Mouse (Mus musculus) right cerebral cortex, postnatal 4 days (tissue): ENCODE measurements around the gene Kank2.

Experiments used
- DNase-seq: peaks from one replicate; pipeline ENCODE4 v3.0.0-alpha.2; 2022

Gene Kank2

DNA sequence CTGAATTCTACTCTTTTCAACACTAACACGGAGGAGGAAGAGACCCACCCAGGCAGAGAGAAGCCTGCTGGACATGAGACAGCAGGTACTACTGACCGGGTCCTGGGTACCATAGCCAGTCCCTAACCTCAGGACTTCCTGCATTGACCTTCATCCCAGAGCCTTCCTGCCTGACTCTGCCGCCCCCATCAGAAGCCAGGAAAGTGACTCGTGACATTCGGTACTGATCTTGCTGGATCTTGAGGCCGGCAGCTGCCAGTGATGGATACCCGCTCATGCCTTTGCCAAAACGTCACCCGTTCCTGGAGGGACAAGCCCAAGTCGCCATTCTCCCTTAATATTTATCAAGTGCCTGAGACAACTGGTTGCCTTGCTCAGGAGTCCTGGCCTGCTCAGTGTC lies 50.1 kb downstream of the Kank2 start:
- DNase-seq = no peak

DNA sequence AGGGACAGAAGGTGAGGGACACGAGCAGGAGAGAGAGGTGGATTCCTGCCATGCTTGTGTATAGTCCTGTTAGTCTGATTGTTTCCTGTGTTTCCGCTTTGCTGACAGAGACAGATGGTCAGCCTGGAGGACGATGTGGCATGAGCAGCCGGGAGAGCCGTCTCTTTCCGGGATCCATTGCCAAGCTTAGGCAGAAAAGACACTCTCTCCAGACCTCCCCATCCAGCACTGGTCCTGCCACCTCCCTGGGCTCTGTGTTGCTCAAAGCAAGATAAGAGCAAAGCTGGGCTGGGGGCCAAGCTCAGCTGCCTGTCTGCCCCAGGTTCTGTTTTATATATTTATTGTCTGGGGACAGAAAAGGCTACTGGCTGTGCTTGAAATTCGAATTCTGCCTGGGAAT lies 50.5 kb downstream of the Kank2 start:
- DNase-seq = peak; percentile 42

- DNase-seq = no peak
These were observed 51.2 kb downstream of the Kank2 start for GRCm38 (mm10) chr9:21747238-21747774.

GRCm38 (mm10) chr9:21741514-21741913 lies 57.0 kb downstream of the Kank2 start:
- no peak for DNase-seq

GRCm38 (mm10) chr9:21740427-21740826 lies 58.1 kb downstream of the Kank2 start:
- no peak for DNase-seq

DNA sequence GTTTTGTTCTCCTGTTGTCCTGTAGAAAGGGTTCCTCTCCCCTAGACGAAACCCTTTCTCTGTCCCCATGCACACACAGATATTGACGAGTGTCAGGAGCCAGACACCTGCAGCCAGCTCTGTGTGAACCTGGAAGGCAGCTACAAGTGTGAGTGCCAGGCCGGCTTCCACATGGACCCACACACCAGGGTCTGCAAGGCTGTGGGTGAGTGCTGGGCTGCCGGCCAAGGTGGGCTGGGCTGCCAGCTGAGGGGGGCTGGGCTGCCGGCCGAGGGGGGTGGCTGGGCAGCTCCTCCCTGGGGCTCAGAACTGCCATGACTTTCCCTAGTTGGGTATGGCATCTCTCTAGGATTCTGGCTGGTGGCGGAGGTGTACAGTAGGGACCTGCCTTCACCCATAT lies 59.8 kb downstream of the Kank2 start:
- no peak for DNase-seq

DNA sequence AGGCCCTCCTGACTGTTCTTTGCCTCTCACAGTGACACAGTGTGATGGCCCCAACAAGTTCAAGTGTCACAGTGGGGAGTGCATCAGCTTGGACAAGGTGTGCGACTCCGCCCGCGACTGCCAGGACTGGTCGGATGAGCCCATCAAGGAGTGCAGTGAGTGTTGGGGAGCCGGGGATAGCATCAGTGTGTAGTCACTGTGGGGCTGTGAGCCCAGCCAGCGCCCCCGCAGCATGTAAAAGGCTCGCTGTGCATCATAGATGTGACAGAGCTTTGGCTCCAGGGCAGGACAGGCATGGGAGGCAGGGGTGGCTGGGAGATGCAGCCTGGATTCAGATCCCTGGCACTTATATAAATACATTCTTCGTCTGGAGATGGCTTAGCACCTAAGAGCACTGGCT lies 61.4 kb downstream of the Kank2 start:
- no peak for DNase-seq

DNA sequence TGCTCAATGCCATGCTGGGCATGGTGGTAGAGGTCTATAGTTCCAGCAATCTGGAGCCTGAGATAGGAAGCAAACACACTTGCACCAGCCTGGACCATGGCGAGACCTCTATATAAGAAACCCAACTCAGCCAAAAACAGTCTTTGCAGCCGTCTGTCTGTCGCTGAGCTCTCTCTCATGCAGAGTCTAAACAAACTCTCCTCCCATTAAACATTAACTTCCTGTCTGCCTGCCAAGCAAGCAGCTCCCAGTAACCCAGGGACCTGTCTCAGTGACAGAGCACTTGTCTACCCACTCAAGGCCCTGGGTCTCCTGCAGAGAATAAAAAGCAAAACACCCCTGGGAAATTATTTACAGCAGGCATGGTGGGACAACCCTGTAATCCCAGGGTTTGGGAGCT lies 62.0 kb downstream of the Kank2 start:
- no peak for DNase-seq

- DNase-seq = no peak
These were observed 63.4 kb downstream of the Kank2 start for GRCm38 (mm10) chr9:21735126-21735525.

DNA sequence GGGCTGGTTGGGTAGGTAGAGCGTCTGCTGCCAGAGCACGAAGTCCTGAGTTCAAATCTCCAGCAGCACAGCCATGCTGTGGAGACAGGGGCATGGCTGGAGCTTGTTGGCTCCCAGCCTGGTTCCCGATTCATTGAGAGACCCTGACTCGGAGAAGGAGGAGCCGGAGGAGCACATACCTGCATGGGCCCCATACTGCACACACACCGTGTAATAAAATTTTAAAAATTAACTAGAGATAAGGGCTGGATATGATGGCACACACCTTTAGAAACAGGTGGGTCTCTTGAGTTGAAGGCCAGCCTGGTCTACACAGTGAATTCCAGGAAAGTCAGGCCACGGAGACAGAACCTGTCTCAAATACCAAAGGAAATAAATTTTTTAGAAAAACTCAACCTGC lies 64.6 kb downstream of the Kank2 start:
- DNase-seq = no peak

DNA sequence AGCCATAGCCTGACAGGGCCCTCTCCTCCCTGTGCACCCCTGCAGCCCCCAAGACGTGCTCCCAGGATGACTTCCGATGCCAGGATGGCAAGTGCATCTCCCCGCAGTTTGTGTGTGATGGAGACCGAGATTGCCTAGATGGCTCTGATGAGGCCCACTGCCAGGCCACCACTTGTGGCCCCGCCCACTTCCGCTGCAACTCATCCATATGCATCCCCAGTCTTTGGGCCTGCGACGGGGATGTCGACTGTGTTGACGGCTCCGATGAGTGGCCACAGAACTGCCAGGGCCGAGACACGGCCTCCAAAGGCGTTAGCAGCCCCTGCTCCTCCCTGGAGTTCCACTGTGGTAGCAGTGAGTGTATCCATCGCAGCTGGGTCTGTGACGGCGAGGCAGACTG lies 65.1 kb downstream of the Kank2 start:
- no peak for DNase-seq

GRCm38 (mm10) chr9:21732288-21732687 lies 66.3 kb downstream of the Kank2 start:
- DNase-seq = no peak

DNA sequence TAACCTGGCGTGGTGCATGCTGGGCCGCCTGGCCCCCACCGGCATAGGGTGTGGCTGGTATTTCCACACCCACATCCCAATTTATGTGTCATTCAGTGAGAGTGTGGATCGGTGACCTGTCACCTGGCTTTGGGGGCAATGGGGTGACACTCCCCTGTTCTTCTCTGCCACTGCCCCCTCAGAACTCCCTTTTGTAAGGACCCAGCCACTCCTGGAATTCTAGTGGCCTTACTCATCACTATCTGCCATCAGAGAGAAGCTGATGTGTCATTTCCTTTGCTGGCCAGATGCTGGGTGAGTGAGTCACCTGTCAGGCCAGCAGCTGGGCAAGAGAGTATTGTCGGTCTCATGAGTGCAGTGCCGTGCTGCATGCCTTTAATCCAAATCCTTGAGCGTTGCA lies 69.3 kb downstream of the Kank2 start:
- DNase-seq = no peak

GRCm38 (mm10) chr9:21728261-21728832 lies 70.2 kb downstream of the Kank2 start:
- no peak for DNase-seq

DNA sequence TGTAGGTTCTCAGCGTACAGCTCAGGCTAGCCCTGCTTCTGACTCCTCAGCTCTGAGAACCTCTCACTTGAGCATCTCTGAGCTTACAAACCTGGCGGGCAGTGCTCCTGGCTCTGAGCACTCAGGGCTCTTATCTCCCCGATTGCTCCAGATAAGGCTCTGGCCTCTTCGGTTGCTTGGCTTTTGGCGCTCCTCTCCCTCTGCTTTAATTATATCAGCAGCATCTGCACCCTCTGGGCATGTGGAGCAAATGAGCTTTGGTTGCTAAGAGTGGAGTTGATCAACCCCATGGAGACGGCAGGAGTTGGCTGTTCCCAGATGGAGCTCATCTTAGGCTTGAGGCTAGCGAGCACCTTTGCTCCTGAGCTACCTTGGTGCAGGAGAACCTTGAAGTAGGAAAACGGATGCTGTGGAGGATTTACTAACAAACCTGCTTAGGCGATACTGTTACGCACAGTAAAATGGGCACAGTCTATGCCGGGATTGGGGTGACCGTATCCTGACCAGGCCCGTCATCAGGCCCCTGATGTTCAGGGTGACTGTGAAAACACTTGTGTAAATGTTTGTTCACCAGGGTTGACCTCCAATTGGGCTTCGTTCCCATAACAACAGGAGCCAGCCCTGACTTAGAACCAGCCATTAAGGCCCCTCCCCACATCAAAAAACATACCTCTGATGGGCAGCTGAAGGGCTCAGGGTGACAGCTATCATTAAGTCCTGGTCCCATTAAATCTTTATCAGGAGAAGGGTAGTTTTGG lies 72.1 kb downstream of the Kank2 start:
- no peak for DNase-seq

DNA sequence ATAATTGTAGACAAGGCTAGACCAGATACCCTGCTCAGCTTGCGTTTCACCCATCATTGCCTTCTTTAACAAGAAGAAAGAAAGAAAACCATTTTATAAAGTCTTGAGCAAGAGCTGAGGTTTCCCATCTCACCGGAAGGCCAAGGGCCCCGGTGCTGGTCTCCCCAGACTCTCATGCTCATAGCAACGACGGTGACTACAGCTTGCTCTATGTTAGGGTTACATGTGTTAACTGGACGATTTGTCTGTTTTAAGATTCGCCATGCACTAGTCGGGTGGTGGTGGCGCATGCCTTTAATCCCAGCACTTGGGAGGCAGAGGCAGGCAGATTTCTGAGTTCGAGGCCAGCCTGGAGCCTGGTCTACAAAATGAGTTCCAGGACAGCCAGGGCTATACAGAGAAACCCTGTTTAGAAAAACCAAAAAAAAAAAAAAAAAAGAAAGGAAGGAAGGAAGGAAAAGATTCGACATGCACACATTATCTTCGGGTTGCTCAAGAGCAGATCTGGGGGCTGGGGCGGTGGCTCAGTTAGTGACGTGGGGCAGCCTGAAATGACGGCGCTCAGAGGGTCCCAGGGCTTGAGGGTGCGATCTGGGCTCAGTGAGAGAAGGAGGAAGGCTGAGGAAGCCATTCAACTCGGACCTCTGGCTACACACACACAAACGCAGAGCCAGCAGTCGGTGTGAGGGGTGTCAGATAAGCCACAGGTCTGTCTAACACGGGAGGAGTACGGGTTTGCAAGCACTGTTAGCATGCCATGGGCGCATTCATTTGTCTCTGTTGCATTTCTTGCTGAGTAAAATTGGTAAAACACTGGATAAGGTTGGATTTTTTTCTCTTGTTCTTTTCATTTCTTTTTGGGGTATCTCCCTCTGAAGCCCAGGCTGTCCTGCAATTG lies 73.1 kb downstream of the Kank2 start:
- no peak for DNase-seq

DNA sequence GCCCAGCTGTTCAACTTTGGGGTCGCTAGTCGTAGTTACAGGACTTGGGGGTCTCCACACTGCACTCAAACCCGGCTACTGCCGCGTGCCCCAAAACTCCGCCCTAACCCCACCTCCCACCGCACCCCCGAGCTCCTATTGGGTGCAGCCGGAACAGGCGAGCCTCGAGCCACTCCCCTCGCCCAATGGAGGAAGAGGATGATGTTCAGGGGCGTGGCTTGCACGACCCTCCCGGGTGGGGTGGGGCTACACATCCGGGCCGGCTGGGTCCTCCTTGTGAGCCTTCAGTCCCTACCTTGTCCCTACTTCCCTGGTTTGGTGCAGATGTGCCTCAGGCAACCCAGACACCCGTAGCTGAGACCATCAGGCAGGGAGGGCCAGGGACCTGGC lies 74.4 kb downstream of the Kank2 start:
- peak; percentile 85 for DNase-seq

GRCm38 (mm10) chr9:21723377-21724146 lies 75.0 kb downstream of the Kank2 start, which contains the start of gene Ldlr:
Ldlr (plus strand) TSS chr9:21723483.
- peak; percentile 76 for DNase-seq

GRCm38 (mm10) chr9:21721036-21721435 lies 77.5 kb downstream of the Kank2 start:
- DNase-seq = no peak

GRCm38 (mm10) chr9:21717015-21717414 lies 81.5 kb downstream of the Kank2 start:
- no peak for DNase-seq
